Mouse (Mus musculus) gastrocnemius, adult 18-20 months (tissue): Measurements from ENCODE around the gene Vnn3. TPM values are rescaled to one million over a fixed set of nuclear protein-coding genes. Genes with fewer than 3 reads are reported as not detected.

ENCODE experiments used
- DNase-seq: peaks from one replicate; pipeline ENCODE4 v3.0.0; 2021; ENCODE audit warnings: low spot score
- long read RNA-seq, 2 experiments: library from polyadenylated mRNA; stranded (forward); transcript quantifications; one replicate each; pipeline ENCODE4 v2.0.0; 2021
- total RNA-seq, 2 experiments: library from RNA; stranded (reverse); gene quantifications; 2 replicates each; pipeline ENCODE4 v1.2.3; 2021

Gene Vnn3
- total RNA-seq, result under 1 TPM in 1 of 2 experiments, not detected in 1; 0.25 TPM
- long read RNA-seq, experiment 1, result 0 reads
- long read RNA-seq, experiment 2, result 0 reads

- DNase-seq, result no peak
Measured at GRCm38 (mm10) chr10:23851228-23851912, at the start of gene Vnn3. TSS of gene Vnn3 (plus strand) at chr10:23851462.

- no peak for DNase-seq
Measured at GRCm38 (mm10) chr10:23802911-23803310, 48.4 kb upstream of the Vnn3 start.

GRCm38 (mm10) chr10:23804665-23805064 lies 46.6 kb upstream of the Vnn3 start:
- no peak for DNase-seq

- DNase-seq, result no peak
Measured at GRCm38 (mm10) chr10:23806201-23806600, 45.1 kb upstream of the Vnn3 start.

- peak; percentile 59 for DNase-seq
Measured at GRCm38 (mm10) chr10:23811635-23812437, 39.4 kb upstream of the Vnn3 start.

GRCm38 (mm10) chr10:23812438-23812759 lies 38.9 kb upstream of the Vnn3 start:
- no peak for DNase-seq

- no peak for DNase-seq
Measured at GRCm38 (mm10) chr10:23812852-23813766, 38.2 kb upstream of the Vnn3 start.

- peak; percentile 64 for DNase-seq
Measured at GRCm38 (mm10) chr10:23815168-23815567, 36.1 kb upstream of the Vnn3 start.

- DNase-seq, result no peak
Measured at GRCm38 (mm10) chr10:23816241-23816640, 35.0 kb upstream of the Vnn3 start.

- no peak for DNase-seq
Measured at GRCm38 (mm10) chr10:23826516-23826915, 24.7 kb upstream of the Vnn3 start.

- no peak for DNase-seq
Measured at GRCm38 (mm10) chr10:23836003-23836964, 15.0 kb upstream of the Vnn3 start.

GRCm38 (mm10) chr10:23837115-23837514 lies 14.1 kb upstream of the Vnn3 start:
- no peak for DNase-seq

GRCm38 (mm10) chr10:23838910-23839309 lies 12.4 kb upstream of the Vnn3 start:
- no peak for DNase-seq

GRCm38 (mm10) chr10:23839368-23839767 lies 11.9 kb upstream of the Vnn3 start:
- no peak for DNase-seq

- no peak for DNase-seq
Measured at GRCm38 (mm10) chr10:23840496-23840895, 10.8 kb upstream of the Vnn3 start.

GRCm38 (mm10) chr10:23852096-23852495 lies 834 bp downstream of the Vnn3 start:
- no peak for DNase-seq

GRCm38 (mm10) chr10:23864362-23865312 lies 13.4 kb downstream of the Vnn3 start:
- no peak for DNase-seq

GRCm38 (mm10) chr10:23880695-23881094 lies 29.4 kb downstream of the Vnn3 start:
- DNase-seq, result no peak

GRCm38 (mm10) chr10:23884910-23885309 lies 33.6 kb downstream of the Vnn3 start:
- no peak for DNase-seq
